Mouse (Mus musculus) stomach, embryonic 16.5 days (tissue): ENCODE measurements at regions not wholly inside any gene's neighbourhood (a gene's known extent, or its start where the extent isn't known, plus 50 kb on each side); places are given as distances from the start of the nearest gene placed in this dataset.

ENCODE experiments used
- ATAC-seq: fragments of 200-750 bp; cut with Nextera tagmentation; 2 replicates; pipeline ENCODE4 v1.8.0; 2017; ENCODE audit warnings: moderate number of reproducible peaks, moderate TSS enrichment; ENCODE audit not compliant: insufficient read depth, low FRiP score
- H3K27ac ChIP-seq: fragments of 300-500 bp; sonication (generic); 2 replicates; pipeline ENCODE4 v1.5.1; 2014; ENCODE audit warnings: low read length
- H3K27me3 ChIP-seq: fragments of 300-500 bp; sonication (generic); 2 replicates; pipeline ENCODE4 v1.6.1; 2014; ENCODE audit warnings: low read length, control low read depth, mixed read lengths; ENCODE audit not compliant: control insufficient read depth, insufficient read depth
- H3K36me3 ChIP-seq: fragments of 300-500 bp; sonication (generic); 2 replicates; pipeline ENCODE4 v1.6.1; 2014; ENCODE audit warnings: low read length; ENCODE audit not compliant: control insufficient read depth, insufficient read depth
- H3K4me1 ChIP-seq: fragments of 300-500 bp; sonication (generic); 2 replicates; pipeline ENCODE4 v1.6.1; 2014; ENCODE audit warnings: low read length, control low read depth, mixed read lengths; ENCODE audit not compliant: control insufficient read depth, insufficient read depth
- H3K4me2 ChIP-seq: fragments of 300-500 bp; sonication (generic); 2 replicates; pipeline ENCODE4 v1.6.1; 2014; ENCODE audit warnings: low read depth, low read length, mixed read lengths
- H3K4me3 ChIP-seq: fragments of 300-500 bp; sonication (generic); replicated peaks from 2 replicates; pipeline ENCODE4 v1.5.1; 2014; ENCODE audit warnings: mild to moderate bottlenecking, low read length
- H3K9ac ChIP-seq: fragments of 300-500 bp; sonication (generic); 2 replicates; pipeline ENCODE4 v1.6.1; 2014; ENCODE audit warnings: low read length
- H3K9me3 ChIP-seq: fragments of 300-500 bp; sonication (generic); replicated peaks from 2 replicates; pipeline ENCODE4 v1.6.1; 2016; ENCODE audit warnings: low read length, control low read depth; ENCODE audit not compliant: control insufficient read depth
- WGBS: fragments of 180-500 bp; shearing (Covaris S2); extraction: QIAGEN DNeasy Blood & Tissue Kit; methylation state at CpG from one replicate; pipeline ENCODE4 v1.1.7; 2014; 5-methylcytosine and 5-hydroxymethylcytosine counted together

GRCm38 (mm10) chr9:85475214-85475613 lies 148.1 kb upstream of the Tent5a start:
- no peak for ATAC-seq
- Histone ChIP-seq H3K4me1 (no peaks in the 10 kb centered on the region), H3K36me3 (no peaks in the 10 kb centered on the region), H3K9ac (no peak overlapping the region), H3K27ac (no peak overlapping the region), H3K4me2 (no peak overlapping the region), H3K4me3 (no peak overlapping the region), H3K27me3 (no peaks in the 10 kb centered on the region), H3K9me3 (no peaks in the 10 kb centered on the region)
- WGBS = 68% methylated on average over 3 of the region's 3 CpGs

GRCm38 (mm10) chr9:85470264-85470821 lies 143.2 kb upstream of the Tent5a start:
- no peak for ATAC-seq
- Histone ChIP-seq H3K9me3 (no peaks in the 10 kb centered on the region), H3K4me1 (no peaks in the 10 kb centered on the region), H3K36me3 (no peaks in the 10 kb centered on the region), H3K4me2 (no peak overlapping the region), H3K27me3 (no peaks in the 10 kb centered on the region), H3K9ac (no peak overlapping the region), H3K27ac (no peak overlapping the region), H3K4me3 (no peak overlapping the region)
- WGBS = 76% methylated on average over 8 of the region's 8 CpGs

DNA sequence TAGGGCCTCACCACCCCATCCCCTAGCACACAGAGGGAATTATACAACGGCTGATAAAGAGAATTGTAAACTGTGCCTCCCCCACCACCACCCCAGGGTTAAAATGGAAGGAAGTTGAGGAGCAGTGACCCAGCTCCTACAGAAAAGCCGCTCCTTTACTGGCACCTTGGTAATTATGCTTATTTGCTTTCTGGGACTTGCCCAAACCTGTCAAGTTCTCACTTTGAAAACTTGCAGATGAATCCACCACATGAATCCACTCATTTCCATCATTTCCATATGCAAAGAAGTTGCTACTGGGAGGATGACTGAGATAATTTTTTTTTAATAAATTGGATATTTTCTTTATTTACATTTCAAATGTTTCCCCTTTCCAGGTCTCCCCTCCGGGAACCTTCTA lies 142.1 kb upstream of the Tent5a start:
- Histone ChIP-seq H3K27ac (no peak overlapping the region), H3K9me3 (no peaks in the 10 kb centered on the region), H3K4me2 (no peak overlapping the region), H3K9ac (no peak overlapping the region), H3K27me3 (no peaks in the 10 kb centered on the region), H3K4me1 (no peaks in the 10 kb centered on the region), H3K36me3 (no peaks in the 10 kb centered on the region), H3K4me3 (no peak overlapping the region)
- ATAC-seq = no peak
- 45% methylated on average over 3 of the region's 3 CpGs for WGBS

- 80% methylated on average over 5 of the region's 5 CpGs for WGBS
- no peaks in the 10 kb centered on the region for H3K9me3 ChIP-seq
- H3K4me2 ChIP-seq = no peak overlapping the region
- no peaks in the 10 kb centered on the region for H3K4me1 ChIP-seq
- H3K4me3 ChIP-seq = no peak overlapping the region
- no peak for ATAC-seq
- H3K27me3 ChIP-seq = no peaks in the 10 kb centered on the region
- H3K27ac ChIP-seq = no peak overlapping the region
- H3K36me3 ChIP-seq = no peaks in the 10 kb centered on the region
- no peak overlapping the region for H3K9ac ChIP-seq
Observed at GRCm38 (mm10) chr9:85466671-85467070, 139.5 kb upstream of the Tent5a start.

- Histone ChIP-seq H3K9me3 (no peaks in the 10 kb centered on the region), H3K4me3 (no peak overlapping the region), H3K27ac (no peak overlapping the region), H3K4me2 (no peak overlapping the region), H3K27me3 (no peaks in the 10 kb centered on the region), H3K9ac (no peak overlapping the region), H3K36me3 (no peaks in the 10 kb centered on the region), H3K4me1 (no peaks in the 10 kb centered on the region)
- 72% methylated on average over 3 of the region's 3 CpGs for WGBS
- ATAC-seq = no peak
Observed at GRCm38 (mm10) chr9:85459062-85459805, 132.1 kb upstream of the Tent5a start.

DNA sequence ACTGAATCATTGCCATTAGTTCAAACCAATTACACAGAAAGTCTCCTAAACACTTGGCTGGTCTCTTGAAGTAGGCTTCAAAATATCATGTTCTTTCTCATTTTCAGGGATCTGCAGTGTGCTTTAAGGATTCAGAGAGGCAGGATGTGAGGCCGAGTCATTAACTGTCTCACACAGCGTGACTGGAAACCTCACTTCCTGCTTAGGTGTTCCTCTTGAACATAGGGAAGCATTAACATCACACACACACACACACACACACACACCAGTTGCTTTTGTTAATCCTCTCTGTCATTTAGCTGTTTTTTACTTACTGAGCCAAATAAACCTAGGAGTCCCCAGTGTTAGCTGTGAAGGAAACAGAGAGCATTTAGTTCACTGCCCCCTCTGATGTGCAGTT lies 131.2 kb upstream of the Tent5a start:
- Histone ChIP-seq H3K4me1 (no peaks in the 10 kb centered on the region), H3K4me3 (no peak overlapping the region), H3K4me2 (no peak overlapping the region), H3K9me3 (no peaks in the 10 kb centered on the region), H3K27me3 (no peaks in the 10 kb centered on the region), H3K27ac (no peak overlapping the region), H3K9ac (no peak overlapping the region), H3K36me3 (no peaks in the 10 kb centered on the region)
- no peak for ATAC-seq
- WGBS = 68% methylated on average over 2 of the region's 2 CpGs

GRCm38 (mm10) chr9:85457400-85457799 lies 130.3 kb upstream of the Tent5a start:
- Histone ChIP-seq H3K4me3 (no peak overlapping the region), H3K36me3 (no peaks in the 10 kb centered on the region), H3K9ac (no peak overlapping the region), H3K9me3 (no peaks in the 10 kb centered on the region), H3K4me2 (no peak overlapping the region), H3K27ac (no peak overlapping the region), H3K27me3 (no peaks in the 10 kb centered on the region), H3K4me1 (no peaks in the 10 kb centered on the region)
- no peak for ATAC-seq
- WGBS = 49% methylated on average over 5 of the region's 5 CpGs

- Histone ChIP-seq H3K4me3 (no peak overlapping the region), H3K9me3 (no peaks in the 10 kb centered on the region), H3K4me2 (no peak overlapping the region), H3K36me3 (no peaks in the 10 kb centered on the region), H3K27me3 (no peaks in the 10 kb centered on the region), H3K27ac (no peak overlapping the region), H3K4me1 (no peaks in the 10 kb centered on the region), H3K9ac (no peak overlapping the region)
- no peak for ATAC-seq
- 79% methylated on average over 4 of the region's 4 CpGs for WGBS
Observed at GRCm38 (mm10) chr9:85455382-85455781, 128.2 kb upstream of the Tent5a start.

GRCm38 (mm10) chr9:85452196-85452857 lies 125.2 kb upstream of the Tent5a start:
- Histone ChIP-seq H3K27ac (no peak overlapping the region), H3K4me3 (no peak overlapping the region), H3K36me3 (no peaks in the 10 kb centered on the region), H3K4me2 (no peak overlapping the region), H3K9ac (no peak overlapping the region), H3K4me1 (no peaks in the 10 kb centered on the region), H3K27me3 (no peaks in the 10 kb centered on the region), H3K9me3 (no peaks in the 10 kb centered on the region)
- 81% methylated on average over 8 of the region's 8 CpGs for WGBS
- ATAC-seq = no peak
